Mouse (Mus musculus): ENCODE data around the gene Ttc4.

DNA sequence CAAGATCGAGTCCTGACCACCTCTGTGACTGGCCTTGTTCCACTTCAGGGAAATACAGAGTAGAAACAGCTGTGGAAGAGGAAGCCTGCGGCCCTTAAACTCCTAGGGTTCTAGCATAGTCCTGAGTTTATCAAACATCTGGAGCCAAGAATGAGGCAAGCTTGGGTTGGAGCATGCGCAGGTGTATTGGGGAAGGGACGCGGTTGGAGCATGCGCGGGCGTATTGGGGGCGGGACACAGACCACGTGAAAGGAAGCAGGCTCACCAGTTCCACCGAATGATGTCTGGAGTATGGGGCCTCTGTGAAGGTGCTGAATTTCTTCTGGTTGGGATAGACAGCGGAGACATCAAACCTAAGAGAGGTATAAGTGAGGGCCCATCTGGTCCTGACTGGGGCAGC lies 63.1 kb downstream of the Ttc4 start:
- TF ChIP-seq POLR2A (IDR thresholded peaks at IDR 0.05; ENCODE audit: borderline replicate concordance, low read depth, low read length), result no peak
- TF ChIP-seq CTCF (IDR thresholded peaks at IDR 0.05; ENCODE audit: low read depth, low read length), result no peak

Measured in bone marrow macrophage, adult 2 months (primary cell).